Mouse (Mus musculus) ovary, adult 18-20 months (tissue): ENCODE results near the gene Isy1.
A peak's percentile ranks its signal among the peaks of the same experiment; 100 is the strongest.

Experiments used
- DNase-seq: peaks from one replicate; pipeline ENCODE4 v3.0.0; 2022; ENCODE audit warnings: low spot score, mixed read lengths

Isy1 gene

GRCm38 (mm10) chr6:87804036-87804435 lies 34.6 kb downstream of the Isy1 start:
- no peak for DNase-seq

- no peak for DNase-seq
Observed at GRCm38 (mm10) chr6:87802462-87802861, 36.1 kb downstream of the Isy1 start.

- no peak for DNase-seq
Observed at GRCm38 (mm10) chr6:87799576-87799975, 39.0 kb downstream of the Isy1 start.

- DNase-seq: no peak
Observed at GRCm38 (mm10) chr6:87797321-87797720, 41.3 kb downstream of the Isy1 start.

GRCm38 (mm10) chr6:87796251-87796880 lies 42.2 kb downstream of the Isy1 start:
- no peak for DNase-seq

GRCm38 (mm10) chr6:87795385-87796150 lies 43.0 kb downstream of the Isy1 start:
- DNase-seq: no peak

GRCm38 (mm10) chr6:87793821-87794510 lies 44.6 kb downstream of the Isy1 start:
- no peak for DNase-seq

- DNase-seq: no peak
Observed at GRCm38 (mm10) chr6:87791826-87792225, 46.8 kb downstream of the Isy1 start.

- DNase-seq: no peak
Observed at GRCm38 (mm10) chr6:87790779-87791480, 47.7 kb downstream of the Isy1 start.

GRCm38 (mm10) chr6:87789791-87790190 lies 48.8 kb downstream of the Isy1 start:
- DNase-seq: no peak

GRCm38 (mm10) chr6:87788896-87789587 lies 49.6 kb downstream of the Isy1 start:
- DNase-seq: peak; percentile 50

GRCm38 (mm10) chr6:87788266-87788895 lies 50.2 kb downstream of the Isy1 start:
- no peak for DNase-seq

GRCm38 (mm10) chr6:87787108-87787890 lies 51.3 kb downstream of the Isy1 start:
- DNase-seq: no peak

GRCm38 (mm10) chr6:87786621-87787020 lies 52.0 kb downstream of the Isy1 start:
- DNase-seq: no peak

GRCm38 (mm10) chr6:87784033-87784432 lies 54.6 kb downstream of the Isy1 start:
- no peak for DNase-seq

- DNase-seq: no peak
Observed at GRCm38 (mm10) chr6:87780546-87781301, 57.9 kb downstream of the Isy1 start.

GRCm38 (mm10) chr6:87779174-87780165 lies 59.1 kb downstream of the Isy1 start:
- no peak for DNase-seq
